Mouse (Mus musculus) Patski (cell line): ENCODE data around the gene Polr1e. TPM values are rescaled to one million over a fixed set of nuclear protein-coding genes. Genes with fewer than 3 reads are reported as not detected.

Source experiments
- ATAC-seq: fragments of 100-300 bp; one replicate; pipeline ENCODE4 v1.8.0; 2021
- CTCF ChIA-PET: fragments of 350-600 bp; sonication (Branson Sonifier 250); formaldehyde crosslinking; loops from one replicate; lab custom pipeline; 2022; ENCODE audit warnings: inconsistent platforms; lab: Charles Lee
- POLR2A ChIA-PET: fragments of 350-600 bp; sonication (Branson Sonifier 250); formaldehyde crosslinking; loops from one replicate; lab custom pipeline; 2022; ENCODE audit warnings: antibody characterized with exemption, inconsistent platforms; lab: Charles Lee
- DNase-seq: peaks from one replicate; pipeline ENCODE4 v3.0.0-alpha.2; 2011; ENCODE audit warnings: low read depth, low spot score
- H3K27me3 ChIP-seq: fragments of 371-371 bp; one replicate; pipeline ENCODE4 v1.5.1; 2021
- CTCF ChIP-seq: fragments of 100-300 bp; IDR thresholded peaks from one replicate; pipeline ENCODE4 v1.5.1; 2021
- in situ Hi-C: fragments of 300-500 bp; cut with MboI; formaldehyde crosslinking; loops from 3 replicates; pipeline ENCODE4 v1.11.1; 2018; ENCODE audit warnings: low pct_unique_long_range_greater_than_20kb, mixed read lengths
- polyA plus RNA-seq: library from polyadenylated mRNA; unstranded; gene quantifications from one replicate; pipeline ENCODE4 v1.2.3, GENCODE M21; 2021

Gene Polr1e
- polyA plus RNA-seq, 1 experiment from 2014 or later: 16.4 TPM

DNA sequence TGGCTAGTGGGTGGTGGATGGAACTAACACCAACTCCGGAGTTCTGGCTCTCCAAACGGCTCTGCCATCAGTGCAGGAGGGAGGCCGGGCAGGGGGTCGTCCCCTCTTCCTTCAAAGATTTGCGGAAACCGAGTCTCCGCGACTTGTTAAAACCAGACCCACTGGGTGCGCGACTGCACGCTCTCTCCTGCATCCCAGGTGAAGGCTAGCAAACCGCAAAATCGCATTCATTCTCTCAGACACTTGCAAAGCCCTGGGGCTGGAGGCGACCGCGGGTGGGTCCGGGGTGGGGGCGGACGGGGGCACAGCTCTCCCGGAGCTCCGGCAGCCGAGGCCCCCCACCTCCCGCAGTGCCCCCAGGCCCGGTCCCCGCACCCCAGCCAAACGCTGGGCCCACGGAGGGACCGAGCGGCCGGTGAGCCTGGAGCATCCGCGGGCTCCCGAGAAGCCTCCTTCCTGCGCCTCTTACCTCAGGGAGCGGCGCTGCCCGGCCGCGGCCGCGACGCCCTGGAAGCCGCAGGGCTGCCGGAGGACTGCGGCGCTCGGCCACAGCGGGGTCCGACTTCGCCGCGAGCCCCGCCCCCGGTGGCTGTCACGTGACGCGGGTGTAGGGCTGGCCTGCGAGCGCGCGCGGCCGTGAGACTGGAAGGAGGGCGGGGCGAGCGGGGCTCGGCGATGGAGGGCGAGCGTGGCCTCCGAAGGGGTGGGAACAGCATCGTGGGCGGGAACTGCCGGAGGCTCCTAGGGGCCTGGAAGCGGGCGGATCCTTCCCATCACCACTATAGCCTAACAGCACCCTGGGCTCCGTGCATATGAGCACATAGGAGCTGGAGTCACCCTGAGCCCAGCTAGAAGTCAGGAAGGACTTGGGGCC is 65.9 kb downstream of the Polr1e start, which contains the start of gene Fbxo10:
Gene Fbxo10 (minus strand): TSS at position 584 of the 874 bp plus-strand sequence.
- no peak for DNase-seq
- no peak for TF ChIP-seq CTCF
- peak; percentile 90 for ATAC-seq
- POLR2A ChIA-PET: no interaction called here
- CTCF ChIA-PET: no interaction called here
- H3K27me3 ChIP-seq: no peaks in the 10 kb centered on the region
- in situ Hi-C loops: no loop called here

DNA sequence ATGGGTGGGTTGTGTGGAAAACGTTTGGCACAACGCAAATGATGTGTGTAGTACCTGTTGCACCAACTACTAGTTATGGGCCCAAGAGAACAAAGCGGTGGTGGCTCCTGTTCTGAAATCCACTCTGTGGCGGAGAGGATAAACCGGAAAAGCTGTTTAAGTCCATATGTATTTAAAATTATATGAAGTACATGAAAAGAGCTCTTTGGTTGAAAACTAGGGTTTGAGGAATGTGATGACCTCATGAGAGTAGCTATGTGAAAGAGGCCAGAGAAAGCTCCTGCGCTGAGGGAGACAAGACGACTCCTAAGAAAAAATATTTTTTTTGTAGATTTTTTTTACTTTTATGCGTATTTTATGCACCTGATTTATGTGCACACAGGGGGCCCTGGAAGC is 66.5 kb downstream of the Polr1e start:
- CTCF ChIA-PET: interaction anchor here (1.0 kb wide), 1 partner anchor 12 kb away, joined by 3 read pairs; no protein-coding TSS in a partner anchor
- DNase-seq (no peak), ATAC-seq (no peak)
- in situ Hi-C loops: no loop called here
- no peak for TF ChIP-seq CTCF
- POLR2A ChIA-PET: no interaction called here
- H3K27me3 ChIP-seq: no peaks in the 10 kb centered on the region

Other genes starting within 250 kb of the Polr1e start
- 23.7 TPM for gene Grhpr, start 37.2 kb upstream of the Polr1e start, polyA plus RNA-seq
- gene Zbtb5, start 6.2 kb upstream of the Polr1e start, polyA plus RNA-seq: 5.6 TPM
- gene Fbxo10, start 66.0 kb downstream of the Polr1e start, polyA plus RNA-seq: 7.6 TPM
- gene Tomm5, start 89.5 kb downstream of the Polr1e start, polyA plus RNA-seq: 84.9 TPM
- gene Frmpd1, start 166.3 kb downstream of the Polr1e start, polyA plus RNA-seq: 0.04 TPM